Mouse (Mus musculus): ENCODE data around the gene Zfp384. TPM values are rescaled to one million over a fixed set of nuclear protein-coding genes. Genes with fewer than 3 reads are reported as not detected.

The Zfp384 gene
- polyA plus RNA-seq, 1 experiment from 2014 or later, result 14.6 TPM

DNA sequence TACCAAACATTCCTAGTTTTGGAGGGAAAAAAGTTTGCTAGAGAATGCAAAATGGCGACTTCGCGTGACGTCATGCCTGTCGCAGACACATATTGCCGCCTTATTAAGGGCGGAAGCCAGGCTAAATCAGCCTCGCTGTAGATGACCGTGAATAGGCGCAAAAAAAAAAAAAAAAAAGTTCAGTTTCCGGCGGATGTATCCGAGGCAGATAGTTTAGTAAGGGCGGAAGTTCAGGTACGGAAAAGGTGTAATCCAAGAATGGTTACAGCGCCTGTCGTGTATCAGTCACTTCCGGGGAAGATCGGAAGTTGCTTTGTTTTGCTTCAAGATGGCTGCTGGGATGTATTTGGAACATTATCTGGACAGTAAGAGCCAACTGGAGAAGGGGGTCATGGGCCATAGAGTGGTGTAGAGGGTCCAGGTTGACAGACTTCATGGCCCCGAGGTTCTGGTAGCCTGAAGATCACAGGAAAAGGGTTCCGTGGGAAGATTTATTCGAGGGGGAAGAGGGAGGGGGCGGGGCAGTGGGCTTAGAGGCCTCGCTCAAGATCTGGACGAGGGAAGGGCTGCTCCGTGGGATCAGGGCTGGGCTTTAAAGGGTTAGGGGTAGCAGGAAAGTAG, 30.7 kb downstream of the Zfp384 start, which contains the start of gene Ing4:
Gene Ing4, plus strand, starts transcription at position 228 of the 621 bp plus-strand sequence.
- Histone ChIP-seq H3K27me3 (ENCODE audit: control insufficient read depth, insufficient read depth, low read length) (no peaks in the 10 kb centered on the region), H3K4me3 (replicated peaks; ENCODE audit: low read length) (peak within 1 kb of the TSS; percentile 69), H3K4me2 (replicated peaks) (peak within 1 kb of the TSS; percentile 85), H3K4me1 (replicated peaks; ENCODE audit: control insufficient read depth, insufficient read depth, low read length) (peaks cover 10% of the 10 kb centered on the region; the same call in 1 of the 2 replicates), H3K9me3 (ENCODE audit: control insufficient read depth, low read length) (no peaks in the 10 kb centered on the region), H3K9ac (peak within 1 kb of the TSS; percentile 78), H3K27ac (peak within 1 kb of the TSS; percentile 79), H3K36me3 (replicated peaks; ENCODE audit: control insufficient read depth, insufficient read depth) (peaks cover 47% of the 10 kb centered on the region)
- under 1% methylated on average over 26 of the region's 26 CpGs for WGBS
- peak; percentile 98 for DNase-seq (ENCODE audit: low spot score)
- ATAC-seq (ENCODE audit: low FRiP score), result peak; percentile 96

DNA sequence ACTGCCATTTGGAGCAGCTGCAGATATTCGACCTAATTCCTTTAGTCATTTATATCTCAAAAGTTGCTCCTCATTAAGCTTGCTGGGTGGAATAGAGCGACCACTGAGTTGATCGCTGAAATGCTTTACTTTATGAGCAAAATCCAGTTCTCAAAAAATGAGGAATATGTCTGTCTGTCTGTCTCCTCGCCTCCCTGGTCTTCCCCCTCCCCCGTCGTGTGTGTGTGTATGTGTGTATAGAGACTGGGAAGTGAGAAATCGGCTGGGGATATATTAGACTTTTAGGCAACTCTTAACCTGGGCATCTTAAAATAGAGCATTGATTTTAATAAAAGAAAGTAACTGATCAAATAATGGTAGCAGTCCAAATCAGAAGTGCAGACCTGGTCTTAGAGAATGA, 31.3 kb downstream of the Zfp384 start:
- Histone ChIP-seq H3K4me1 (replicated peaks; ENCODE audit: control insufficient read depth, insufficient read depth, low read length) (peaks cover 10% of the 10 kb centered on the region; the same call in 1 of the 2 replicates), H3K27ac (peak overlapping the region; percentile 79), H3K27me3 (ENCODE audit: control insufficient read depth, insufficient read depth, low read length) (no peaks in the 10 kb centered on the region), H3K9me3 (ENCODE audit: control insufficient read depth, low read length) (no peaks in the 10 kb centered on the region), H3K36me3 (replicated peaks; ENCODE audit: control insufficient read depth, insufficient read depth) (peaks cover 47% of the 10 kb centered on the region), H3K4me3 (replicated peaks; ENCODE audit: low read length) (peak overlapping the region; percentile 69), H3K9ac (peak overlapping the region; percentile 78), H3K4me2 (replicated peaks) (peak overlapping the region; percentile 85)
- 20% methylated on average over 7 of the region's 7 CpGs for WGBS
- ATAC-seq (ENCODE audit: low FRiP score) (no peak), DNase-seq (ENCODE audit: low spot score) (no peak)

DNA sequence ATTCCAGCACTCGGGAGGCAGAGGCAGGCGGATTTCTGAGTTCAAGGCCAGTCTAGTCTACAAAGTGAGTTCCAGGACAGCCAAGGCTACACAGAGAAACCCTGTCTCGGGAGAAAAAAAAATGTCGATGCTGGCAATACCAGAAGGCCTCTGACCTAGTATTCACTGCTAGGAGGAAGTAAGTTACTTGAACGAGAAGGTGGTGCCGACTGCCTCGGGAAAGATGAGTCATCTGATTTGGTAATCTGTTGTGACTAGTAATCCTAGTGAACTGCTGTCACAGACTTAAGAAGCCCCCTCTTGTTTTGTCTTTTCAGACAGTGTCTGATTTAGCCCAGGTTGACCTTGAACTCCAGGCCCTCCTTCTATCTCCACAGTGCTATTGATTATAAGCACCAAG, 32.1 kb downstream of the Zfp384 start:
- WGBS, result 93% methylated on average over 7 of the region's 7 CpGs
- no peak for ATAC-seq (ENCODE audit: low FRiP score)

DNA sequence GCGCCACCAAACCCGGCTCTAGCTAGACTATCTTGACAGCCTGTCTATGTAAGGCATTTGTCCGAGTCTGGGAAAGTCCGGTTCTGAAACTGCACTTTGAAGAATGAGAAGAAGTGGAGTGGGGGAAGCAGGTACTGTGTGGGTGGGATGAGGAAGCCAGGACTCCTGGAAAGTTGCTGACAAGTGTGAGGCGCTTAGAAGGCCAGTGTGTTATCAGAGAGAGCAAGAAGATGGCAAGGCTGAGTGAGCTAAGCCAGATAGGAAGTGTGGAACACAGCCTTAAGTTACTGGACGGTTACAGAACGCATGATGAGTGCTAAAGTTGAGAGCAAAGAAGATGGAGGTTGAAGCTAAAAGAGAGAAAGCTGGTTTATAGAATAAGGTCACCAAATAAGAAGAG, 33.1 kb downstream of the Zfp384 start:
- Histone ChIP-seq H3K4me3 (replicated peaks; ENCODE audit: low read length) (no peak overlapping the region), H3K9me3 (ENCODE audit: control insufficient read depth, low read length) (no peaks in the 10 kb centered on the region), H3K9ac (no peak overlapping the region), H3K27ac (no peak overlapping the region), H3K27me3 (ENCODE audit: control insufficient read depth, insufficient read depth, low read length) (no peaks in the 10 kb centered on the region), H3K4me1 (replicated peaks; ENCODE audit: control insufficient read depth, insufficient read depth, low read length) (peaks cover 10% of the 10 kb centered on the region; the same call in 1 of the 2 replicates), H3K36me3 (replicated peaks; ENCODE audit: control insufficient read depth, insufficient read depth) (peaks cover 48% of the 10 kb centered on the region), H3K4me2 (replicated peaks) (no peak overlapping the region)
- ATAC-seq (ENCODE audit: low FRiP score) (no peak), DNase-seq (ENCODE audit: low spot score) (no peak)
- 94% methylated on average over 7 of the region's 7 CpGs for WGBS

More for the DNA sequence above, 32.1 kb downstream of the Zfp384 start:
- Histone ChIP-seq H3K9me3 (ENCODE audit: control insufficient read depth, low read length) (no peaks in the 10 kb centered on the region), H3K4me2 (replicated peaks) (peak overlapping the region; percentile 85; the same call in 1 of the 2 replicates), H3K4me1 (replicated peaks; ENCODE audit: control insufficient read depth, insufficient read depth, low read length) (peaks cover 10% of the 10 kb centered on the region; the same call in 1 of the 2 replicates), H3K9ac (no peak overlapping the region), H3K27ac (no peak overlapping the region), H3K4me3 (replicated peaks; ENCODE audit: low read length) (0 out of 2 replicates have a peak overlapping the region, but pooled peaks have one; percentile 69), H3K27me3 (ENCODE audit: control insufficient read depth, insufficient read depth, low read length) (no peaks in the 10 kb centered on the region), H3K36me3 (replicated peaks; ENCODE audit: control insufficient read depth, insufficient read depth) (peaks cover 47% of the 10 kb centered on the region)
- no peak for DNase-seq (ENCODE audit: low spot score)

DNA sequence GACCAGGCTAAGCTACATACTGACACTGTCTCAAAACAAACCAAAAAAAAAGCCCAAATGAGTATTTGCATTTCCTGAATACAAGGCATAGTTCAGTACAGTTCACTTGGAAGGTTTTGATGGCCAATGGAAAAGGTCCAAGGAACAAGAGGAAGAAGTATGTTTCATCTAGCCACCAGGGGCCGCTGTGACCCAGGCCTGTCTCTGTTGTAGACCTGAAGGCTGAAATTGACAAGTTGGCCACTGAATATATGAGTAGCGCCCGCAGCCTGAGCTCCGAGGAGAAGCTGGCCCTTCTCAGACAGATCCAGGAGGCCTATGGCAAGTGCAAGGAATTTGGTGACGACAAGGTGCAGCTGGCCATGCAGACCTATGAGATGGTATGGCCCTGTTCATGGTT, 37.7 kb downstream of the Zfp384 start:
- Histone ChIP-seq H3K4me2 (replicated peaks) (no peak overlapping the region), H3K27me3 (ENCODE audit: control insufficient read depth, insufficient read depth, low read length) (no peaks in the 10 kb centered on the region), H3K27ac (no peak overlapping the region), H3K36me3 (replicated peaks; ENCODE audit: control insufficient read depth, insufficient read depth) (peaks cover 81% of the 10 kb centered on the region), H3K4me3 (replicated peaks; ENCODE audit: low read length) (no peak overlapping the region), H3K9me3 (ENCODE audit: control insufficient read depth, low read length) (no peaks in the 10 kb centered on the region), H3K4me1 (replicated peaks; ENCODE audit: control insufficient read depth, insufficient read depth, low read length) (no peaks in the 10 kb centered on the region), H3K9ac (no peak overlapping the region)
- peak; percentile 40 for ATAC-seq (ENCODE audit: low FRiP score)
- peak; percentile 84 for DNase-seq (ENCODE audit: low spot score)
- 35% methylated on average over 5 of the region's 5 CpGs for WGBS

DNA sequence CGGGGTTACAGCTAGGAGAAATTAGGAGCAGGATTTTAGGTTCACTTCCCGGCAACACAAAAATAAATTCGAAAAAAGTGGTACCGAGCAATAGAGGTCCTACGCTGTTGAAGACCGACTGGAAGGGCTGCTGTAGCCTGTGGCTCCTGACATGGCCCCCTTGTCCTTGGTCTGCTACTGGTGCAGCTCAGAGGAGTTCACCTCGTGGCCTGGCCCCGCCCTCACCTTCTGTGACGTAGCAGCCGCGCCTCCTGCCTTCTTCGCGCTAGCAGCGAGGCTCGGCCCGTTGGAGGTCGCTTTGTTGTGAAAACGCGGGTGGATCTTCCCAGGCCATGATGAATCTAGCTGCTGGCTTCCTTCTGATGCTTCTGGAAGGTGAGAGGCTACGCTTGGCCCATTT, 40.7 kb downstream of the Zfp384 start, which contains the start of gene Acrbp:
Gene Acrbp, plus strand, starts transcription at position 12 of the 400 bp plus-strand sequence.
- no peak for DNase-seq (ENCODE audit: low spot score)
- H3K27me3 ChIP-seq (ENCODE audit: control insufficient read depth, insufficient read depth, low read length), result no peaks in the 10 kb centered on the region
- H3K4me2 ChIP-seq (replicated peaks), result no peak within 1 kb of the TSS
- no peak within 1 kb of the TSS for H3K9ac ChIP-seq
- H3K4me1 ChIP-seq (replicated peaks; ENCODE audit: control insufficient read depth, insufficient read depth, low read length), result no peaks in the 10 kb centered on the region
- H3K36me3 ChIP-seq (replicated peaks; ENCODE audit: control insufficient read depth, insufficient read depth), result peaks cover 97% of the 10 kb centered on the region
- no peaks in the 10 kb centered on the region for H3K9me3 ChIP-seq (ENCODE audit: control insufficient read depth, low read length)
- ATAC-seq (ENCODE audit: low FRiP score), result no peak
- 40% methylated on average over 20 of the region's 20 CpGs for WGBS
- no peak within 1 kb of the TSS for H3K4me3 ChIP-seq (replicated peaks; ENCODE audit: low read length)
- H3K27ac ChIP-seq, result no peak within 1 kb of the TSS

DNA sequence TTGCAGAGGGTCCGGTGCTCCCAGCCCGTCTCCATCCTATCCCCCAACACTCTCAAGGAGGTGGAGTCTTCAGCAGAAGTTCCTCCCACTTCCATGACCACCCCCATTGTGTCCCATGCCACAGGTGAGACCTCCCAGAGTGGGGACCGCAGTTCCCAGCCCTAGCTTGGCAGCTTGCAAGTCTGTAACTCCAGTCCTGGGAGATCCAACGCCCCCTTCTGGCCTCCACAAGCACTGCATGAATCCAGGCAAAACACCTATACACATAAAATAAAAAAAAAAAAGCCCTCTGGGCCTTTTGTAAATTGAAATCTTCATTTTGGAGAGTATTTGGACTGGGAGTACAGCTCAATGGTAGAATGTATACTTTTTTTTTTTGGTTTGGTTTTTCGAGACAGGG, 42.3 kb downstream of the Zfp384 start:
- Histone ChIP-seq H3K27me3 (ENCODE audit: control insufficient read depth, insufficient read depth, low read length) (no peaks in the 10 kb centered on the region), H3K27ac (no peak overlapping the region), H3K4me1 (replicated peaks; ENCODE audit: control insufficient read depth, insufficient read depth, low read length) (no peaks in the 10 kb centered on the region), H3K4me2 (replicated peaks) (no peak overlapping the region), H3K9me3 (ENCODE audit: control insufficient read depth, low read length) (no peaks in the 10 kb centered on the region), H3K9ac (no peak overlapping the region), H3K4me3 (replicated peaks; ENCODE audit: low read length) (no peak overlapping the region), H3K36me3 (replicated peaks; ENCODE audit: control insufficient read depth, insufficient read depth) (peaks cover 87% of the 10 kb centered on the region)
- no peak for ATAC-seq (ENCODE audit: low FRiP score)
- 75% methylated on average over 5 of the region's 5 CpGs for WGBS
- DNase-seq (ENCODE audit: low spot score), result no peak

DNA sequence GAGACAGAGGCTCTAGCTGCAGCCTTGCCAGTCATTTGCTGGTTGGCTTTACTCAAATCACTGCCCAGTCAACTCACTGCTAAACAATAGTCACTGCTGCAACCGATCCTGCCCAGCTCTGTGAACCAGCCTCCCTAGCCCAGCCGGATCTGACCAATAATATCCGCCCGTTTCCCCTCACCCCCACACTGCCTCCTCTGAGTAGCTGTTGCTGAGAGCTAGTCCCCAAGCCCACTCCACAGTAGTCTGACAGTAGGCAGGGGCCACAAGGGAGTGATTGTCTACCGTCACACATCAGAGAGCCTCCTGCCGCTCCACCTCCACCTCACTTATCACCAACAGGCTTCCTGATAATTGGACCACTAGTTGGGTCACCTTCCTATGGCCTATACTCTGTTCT, 52.5 kb downstream of the Zfp384 start:
- H3K27me3 ChIP-seq (ENCODE audit: control insufficient read depth, insufficient read depth, low read length), result no peaks in the 10 kb centered on the region
- H3K9ac ChIP-seq, result no peak overlapping the region
- H3K36me3 ChIP-seq (replicated peaks; ENCODE audit: control insufficient read depth, insufficient read depth), result 0 out of 2 replicates have a peak, but pooled peaks cover 2% of the 10 kb centered on the region
- H3K27ac ChIP-seq, result no peak overlapping the region
- DNase-seq (ENCODE audit: low spot score) (no peak), ATAC-seq (ENCODE audit: low FRiP score) (no peak)
- no peak overlapping the region for H3K4me3 ChIP-seq (replicated peaks; ENCODE audit: low read length)
- no peak overlapping the region for H3K4me2 ChIP-seq (replicated peaks)
- no peaks in the 10 kb centered on the region; the same call in 1 of the 2 replicates for H3K4me1 ChIP-seq (replicated peaks; ENCODE audit: control insufficient read depth, insufficient read depth, low read length)
- H3K9me3 ChIP-seq (ENCODE audit: control insufficient read depth, low read length), result no peaks in the 10 kb centered on the region
- WGBS, result 32% methylated on average over 6 of the region's 6 CpGs

DNA sequence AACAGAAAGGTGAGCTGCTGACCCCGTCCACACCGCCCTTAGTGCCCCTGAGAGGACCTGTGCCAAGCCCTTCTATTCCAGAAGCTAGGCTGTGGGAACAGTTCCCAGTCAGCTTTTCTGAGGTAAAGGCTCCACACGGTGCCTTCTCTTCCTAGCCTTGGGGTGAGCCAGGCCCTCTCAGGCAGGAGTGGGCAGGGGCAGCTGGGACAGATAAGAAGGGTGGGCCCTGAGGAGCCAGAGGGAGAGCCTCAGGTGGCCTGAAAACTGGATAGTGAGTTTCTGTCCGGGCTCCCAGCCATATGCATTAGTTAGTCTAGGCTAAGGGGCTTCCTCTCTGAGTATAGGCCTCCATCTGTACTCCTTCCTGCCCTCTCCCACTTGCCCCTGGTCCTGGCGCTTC, 53.6 kb downstream of the Zfp384 start:
- H3K4me3 ChIP-seq (replicated peaks; ENCODE audit: low read length), result no peak overlapping the region

More for the DNA sequence above, 53.6 kb downstream of the Zfp384 start:
- no peak overlapping the region for H3K4me2 ChIP-seq (replicated peaks)
- ATAC-seq (ENCODE audit: low FRiP score) (0 out of 2 replicates have a peak, but pooled peaks have one; percentile 21), DNase-seq (ENCODE audit: low spot score) (no peak)
- 79% methylated on average over 5 of the region's 5 CpGs for WGBS
- H3K27me3 ChIP-seq (ENCODE audit: control insufficient read depth, insufficient read depth, low read length), result no peaks in the 10 kb centered on the region
- no peaks in the 10 kb centered on the region for H3K36me3 ChIP-seq (replicated peaks; ENCODE audit: control insufficient read depth, insufficient read depth)
- H3K9ac ChIP-seq, result no peak overlapping the region
- no peaks in the 10 kb centered on the region for H3K9me3 ChIP-seq (ENCODE audit: control insufficient read depth, low read length)
- H3K4me1 ChIP-seq (replicated peaks; ENCODE audit: control insufficient read depth, insufficient read depth, low read length), result no peaks in the 10 kb centered on the region; the same call in 1 of the 2 replicates
- H3K27ac ChIP-seq, result no peak overlapping the region

Data from hindbrain, embryonic 14.5 days (tissue).